Mouse (Mus musculus): ENCODE data around the gene Stpg3. TPM values are rescaled to one million over a fixed set of nuclear protein-coding genes. Genes with fewer than 3 reads are reported as not detected.

The Stpg3 gene
- total and polyA plus RNA-seq, 3 experiments: not detected

DNA sequence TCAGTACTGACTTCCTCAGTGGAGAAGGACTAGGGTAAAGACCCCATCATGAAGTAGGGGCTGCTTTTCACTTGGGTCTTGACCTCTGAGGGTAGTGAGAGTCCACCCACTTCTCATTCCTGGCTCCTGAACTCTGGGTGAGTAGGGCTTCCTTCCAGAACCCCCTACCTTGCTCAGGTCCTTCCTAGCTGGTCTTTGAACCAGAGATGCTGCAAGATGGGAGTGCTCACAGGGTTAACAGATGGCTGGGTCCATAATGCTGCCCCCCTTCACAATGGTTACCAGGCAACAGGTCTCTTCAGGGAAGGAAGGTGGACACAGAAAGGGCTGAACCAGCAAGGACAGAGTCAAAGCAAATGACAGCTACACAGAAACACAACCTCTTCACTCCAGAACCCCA lies 4.0 kb upstream of the Stpg3 start, which contains the start of gene Fam166a:
Gene Fam166a (plus strand): TSS at position 301 of the 400 bp plus-strand sequence.
- Histone ChIP-seq H3K79me2 (replicated peaks; ENCODE audit: control insufficient read depth, extremely low read depth, insufficient read depth, poor library complexity, severe bottlenecking) (peaks cover 5% of the 10 kb centered on the region), H3K9ac (ENCODE audit: insufficient read depth, low read depth) (no peak within 1 kb of the TSS), H3K4me1 (ENCODE audit: control insufficient read depth in 1 of 2, insufficient read depth in 2 of 2) (peaks cover 11 to 13% of the 10 kb centered on the region in 2 experiments; a peak in 3 of 4 replicates), H3K27me3 (replicated peaks) (peaks cover 4% of the 10 kb centered on the region), H3K4me3 (replicated peaks in 1 of 3; ENCODE audit: low read depth in 2 of 3, low read length in 2 of 3, poor library complexity in 1 of 3) (no peak within 1 kb of the TSS), H3K4me2 (ENCODE audit: insufficient read depth, low read depth, poor library complexity, severe bottlenecking) (no peak within 1 kb of the TSS), H3K36me3 (replicated peaks in 1 of 2; ENCODE audit: control insufficient read depth in 1 of 2, insufficient read depth in 1 of 2, low read length in 1 of 2) (peaks cover 17 to 21% of the 10 kb centered on the region in 2 experiments), H3K9me3 (replicated peaks; ENCODE audit: low read length) (no peaks in the 10 kb centered on the region), H3K27ac (ENCODE audit: insufficient read depth, low read depth) (no peak within 1 kb of the TSS)
- DNase-seq (ENCODE audit: extremely low read depth): no peak
- dilution Hi-C loops (cut with MboI; ENCODE audit: extremely low pct_ligation_motif_present, extremely low pct_unique_long_range_greater_than_20kb, low sequenced_read_pairs): no loop called here
- no peak for TF ChIP-seq RAD21 (IDR thresholded peaks at IDR 0.05; ENCODE audit: low read depth, low read length)
- no peak for TF ChIP-seq MYC (IDR thresholded peaks at IDR 0.05; ENCODE audit: low read depth, low read length)
- no peak for TF ChIP-seq SIN3A (IDR thresholded peaks at IDR 0.05; ENCODE audit: low read length)
- no peak for TF ChIP-seq POLR2A (IDR thresholded peaks at IDR 0.05; ENCODE audit: low read depth, low read length)
- TF ChIP-seq GABPA (IDR thresholded peaks at IDR 0.05; ENCODE audit: insufficient replicate concordance, low read depth, low read length): no peak
- no peak for TF ChIP-seq TCF12 (IDR thresholded peaks at IDR 0.05; ENCODE audit: low read depth, low read length)
- no peak for TF ChIP-seq PAX5 (IDR thresholded peaks at IDR 0.05; ENCODE audit: low read length)
- no peak for TF ChIP-seq JUN (IDR thresholded peaks at IDR 0.05; ENCODE audit: insufficient read depth, low read depth, low read length)
- TF ChIP-seq MXI1 (IDR thresholded peaks at IDR 0.05; ENCODE audit: low read depth, low read length): no peak
- no peak for TF ChIP-seq MAX (IDR thresholded peaks at IDR 0.05; ENCODE audit: low read length)
- TF ChIP-seq BHLHE40 (IDR thresholded peaks at IDR 0.05; ENCODE audit: low read depth, low read length): no peak
- TF ChIP-seq E2F4 (IDR thresholded peaks at IDR 0.05; ENCODE audit: insufficient replicate concordance, low read depth, low read length): no peak
- TF ChIP-seq CHD2 (IDR thresholded peaks at IDR 0.05; ENCODE audit: low read length): no peak
- no peak for TF ChIP-seq USF1 (IDR thresholded peaks at IDR 0.05; ENCODE audit: low read depth, low read length)
- TF ChIP-seq UBTF (IDR thresholded peaks at IDR 0.05; ENCODE audit: low read depth, low read length): no peak
- no peak for TF ChIP-seq CTCF (conservative IDR thresholded peaks at IDR 0.05 in 1 of 2, IDR thresholded peaks at IDR 0.05 in 1 of 2; ENCODE audit: low read depth in 2 of 2, low read length in 2 of 2)
- no peak for TF ChIP-seq SMC3 (IDR thresholded peaks at IDR 0.05; ENCODE audit: low read depth, low read length)
- TF ChIP-seq KAT2A (IDR thresholded peaks at IDR 0.05; ENCODE audit: insufficient replicate concordance, low read length): no peak
- no peak for TF ChIP-seq EP300 (IDR thresholded peaks at IDR 0.05; ENCODE audit: low read length)
- in situ Hi-C loops (cut with MboI; ENCODE audit: low pct_ligation_motif_present, low pct_unique_long_range_greater_than_20kb, low sequenced_read_pairs): no loop called here

DNA sequence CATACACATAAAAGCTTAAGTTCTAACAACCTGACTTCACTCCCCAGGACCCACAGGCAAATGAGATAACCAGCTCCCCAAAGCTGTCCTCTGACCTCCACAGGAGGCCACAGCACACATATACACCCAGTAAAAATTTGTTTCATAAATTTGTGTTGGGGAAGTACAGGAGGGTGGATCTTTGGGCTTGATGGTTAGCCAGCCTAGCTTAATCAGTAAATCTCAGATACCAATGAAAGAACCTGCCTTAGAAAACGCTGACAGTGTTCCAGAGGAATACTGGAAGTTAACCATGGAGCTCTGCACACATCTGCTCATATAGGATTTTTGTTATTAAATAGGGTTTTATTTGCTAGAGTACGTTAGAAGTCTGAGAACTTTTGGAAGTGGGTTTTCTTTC lies 3.2 kb upstream of the Stpg3 start:
- DNase-seq (ENCODE audit: extremely low read depth): no peak
- Histone ChIP-seq H3K9me3 (replicated peaks; ENCODE audit: low read length) (no peaks in the 10 kb centered on the region), H3K27me3 (replicated peaks) (peaks cover 4% of the 10 kb centered on the region), H3K27ac (ENCODE audit: insufficient read depth, low read depth) (no peak overlapping the region), H3K79me2 (replicated peaks; ENCODE audit: control insufficient read depth, extremely low read depth, insufficient read depth, poor library complexity, severe bottlenecking) (no peaks in the 10 kb centered on the region), H3K4me3 (replicated peaks in 1 of 3; ENCODE audit: low read depth in 2 of 3, low read length in 2 of 3, poor library complexity in 1 of 3) (no peak overlapping the region), H3K9ac (ENCODE audit: insufficient read depth, low read depth) (no peak overlapping the region), H3K36me3 (replicated peaks in 1 of 2; ENCODE audit: control insufficient read depth in 1 of 2, insufficient read depth in 1 of 2, low read length in 1 of 2) (peaks cover 14% of the 10 kb centered on the region in 2 experiments), H3K4me1 (ENCODE audit: control insufficient read depth in 1 of 2, insufficient read depth in 2 of 2) (peaks cover 7 to 13% of the 10 kb centered on the region in 2 experiments; a peak in 3 of 4 replicates), H3K4me2 (ENCODE audit: insufficient read depth, low read depth, poor library complexity, severe bottlenecking) (no peak overlapping the region)
- TF ChIP-seq CTCF (conservative IDR thresholded peaks at IDR 0.05 in 1 of 2, IDR thresholded peaks at IDR 0.05 in 1 of 2; ENCODE audit: low read depth in 2 of 2, low read length in 2 of 2) (no peak), MEF2A (IDR thresholded peaks at IDR 0.05; ENCODE audit: borderline replicate concordance, low read depth, low read length) (no peak), JUND (conservative IDR thresholded peaks at IDR 0.05; ENCODE audit: low read depth, low read length) (no peak), UBTF (IDR thresholded peaks at IDR 0.05; ENCODE audit: low read depth, low read length) (no peak), USF1 (IDR thresholded peaks at IDR 0.05; ENCODE audit: low read depth, low read length) (no peak), TBP (conservative IDR thresholded peaks at IDR 0.05; ENCODE audit: low read depth, low read length) (no peak), BHLHE40 (IDR thresholded peaks at IDR 0.05; ENCODE audit: low read depth, low read length) (no peak), IRF4 (IDR thresholded peaks at IDR 0.05; ENCODE audit: low read depth, low read length) (no peak), E2F4 (IDR thresholded peaks at IDR 0.05; ENCODE audit: insufficient replicate concordance, low read depth, low read length) (no peak), NELFE (IDR thresholded peaks at IDR 0.05; ENCODE audit: low read depth, low read length) (no peak), RAD21 (IDR thresholded peaks at IDR 0.05; ENCODE audit: low read depth, low read length) (no peak), MAFK (IDR thresholded peaks at IDR 0.05; ENCODE audit: insufficient replicate concordance, low read length) (no peak), ELF1 (IDR thresholded peaks at IDR 0.05; ENCODE audit: low read depth, low read length) (no peak), ZMIZ1 (IDR thresholded peaks at IDR 0.05; ENCODE audit: low read depth, low read length) (no peak), JUN (IDR thresholded peaks at IDR 0.05; ENCODE audit: insufficient read depth, low read depth, low read length) (no peak)
- dilution Hi-C loops (cut with MboI; ENCODE audit: extremely low pct_ligation_motif_present, extremely low pct_unique_long_range_greater_than_20kb, low sequenced_read_pairs): no loop called here
- in situ Hi-C loops (cut with MboI; ENCODE audit: low pct_ligation_motif_present, low pct_unique_long_range_greater_than_20kb, low sequenced_read_pairs): no loop called here
